Comparison of ENCODE assay signal across 22 mouse cellular contexts in genomic region chr19:55939090-55939489, GRCm38 (mm10).
DNase-seq lines count a peak whose midpoint lies in the region; ATAC-seq and TF ChIP-seq lines count a peak whose summit lies in the region.
"Had no signal": no experiment of that assay in that cellular context is flagged by ENCODE, and none has a peak within 500 bp of the region (broad histone marks: within the 10 kb centered on the region; RNA-seq: fewer than 3 reads in every experiment).

No protein-coding gene starts in this region.

- no peak overlapping the region; the same call in 1 of the 2 replicates for H3K27ac ChIP-seq in heart, embryonic 13.5 days (replicated peaks)
- peak overlapping the region; percentile 92 for H3K27ac ChIP-seq in MEL (ENCODE audit: control insufficient read depth, low read depth, low read length)
- peak overlapping the region; percentile 100 for H3K27ac ChIP-seq in liver, embryonic 13.5 days
- H3K27ac ChIP-seq: forebrain, embryonic 13.5 days; heart, adult 2 months; hindbrain, embryonic 14.5 days; kidney, postnatal 0 days had no signal

- TF ChIP-seq CTCF in MEL (IDR thresholded peaks at IDR 0.05 in 2 of 3, conservative IDR thresholded peaks at IDR 0.05 in 1 of 3; ENCODE audit: control insufficient read depth in 1 of 3, insufficient read depth in 1 of 3, low read depth in 2 of 3, low read length in 3 of 3, poor library complexity in 1 of 3, severe bottlenecking in 1 of 3), result no peak

- DNase-seq in heart, postnatal 10 days, result no peak
- peak; percentile 86 for DNase-seq in MEL (ENCODE audit: low read depth, low spot score)
- DNase-seq in c-Kit-positive CD71-positive TER-119-positive erythroid progenitor cells, embryonic 14.5 days (ENCODE audit: low spot score), result peak; percentile 71
- peak; percentile 39 for DNase-seq in liver, embryonic 13.5 days
- DNase-seq in gastrocnemius, postnatal 4 days (ENCODE audit: low spot score in 2 of 2), result no peak
- no peak for DNase-seq in right cerebral cortex, adult 2 months (ENCODE audit: low spot score in 2 of 2)
- DNase-seq in neural tube, embryonic 10.5 days (ENCODE audit: extremely low spot score, low spot score), result no peak
- DNase-seq: adrenal gland, adult 8-10 months; B cell, adult 2 months; cerebellum, adult 11-12 months; cerebellum, postnatal 14 days; embryo, embryonic 11 days; gastrocnemius, postnatal 10 days; heart, adult 2 months; heart, postnatal 36 days; kidney, adult 18-20 months; retina, postnatal 1 day; thymus, postnatal 4 days had no signal

- WGBS in heart, embryonic 13.5 days, result 71% methylated on average over 5 of the region's 5 CpGs
- WGBS in liver, embryonic 13.5 days (ENCODE audit: insufficient replicate concordance), result 31% methylated on average over 5 of the region's 5 CpGs

- no peak overlapping the region for H3K9ac ChIP-seq in heart, embryonic 13.5 days
- peak overlapping the region; percentile 53 for H3K9ac ChIP-seq in MEL (ENCODE audit: control insufficient read depth, low read depth, low read length, poor library complexity, severe bottlenecking)
- peak overlapping the region; percentile 76 for H3K9ac ChIP-seq in liver, embryonic 13.5 days
- H3K9ac ChIP-seq: forebrain, embryonic 13.5 days; hindbrain, embryonic 14.5 days had no signal

- H3K79me2 ChIP-seq in MEL (ENCODE audit: control insufficient read depth, insufficient read depth, low read length, poor library complexity), result no peaks in the 10 kb centered on the region

- intact Hi-C loops in heart, postnatal 10 days (cut with DNase I), result no loop called here

- TF ChIP-seq EP300 in MEL (IDR thresholded peaks at IDR 0.05; ENCODE audit: low read depth in 1 of 2, low read length in 2 of 2), result peak in 1 of 2 experiments; percentile 65; a peak in 1 of 4 replicates

- peaks cover 46% of the 10 kb centered on the region for H3K4me1 ChIP-seq in heart, embryonic 13.5 days
- peaks cover 14 to 20% of the 10 kb centered on the region in 2 experiments for H3K4me1 ChIP-seq in MEL (ENCODE audit: control insufficient read depth in 1 of 2, insufficient read depth in 2 of 2, low read length in 2 of 2)
- H3K4me1 ChIP-seq in liver, embryonic 13.5 days (replicated peaks), result peaks cover 86% of the 10 kb centered on the region

- ATAC-seq in heart, embryonic 13.5 days (ENCODE audit: extremely low read depth, insufficient number of reproducible peaks, low FRiP score, low TSS enrichment), result no peak
- peak; percentile 18 for ATAC-seq in liver, embryonic 13.5 days (ENCODE audit: low read depth)
- ATAC-seq: forebrain, embryonic 13.5 days had no signal

- H3K4me3 ChIP-seq in heart, embryonic 13.5 days, result no peak overlapping the region
- peak overlapping the region; percentile 39 to 54 for H3K4me3 ChIP-seq in MEL (ENCODE audit: control insufficient read depth in 1 of 2, insufficient read depth in 1 of 2, low read depth in 2 of 2, low read length in 2 of 2)
- peak overlapping the region; percentile 54 for H3K4me3 ChIP-seq in liver, embryonic 13.5 days (replicated peaks)
- H3K4me3 ChIP-seq: forebrain, embryonic 13.5 days; heart, adult 2 months had no signal

- peak overlapping the region; percentile 20; the same call in 1 of the 2 replicates for H3K4me2 ChIP-seq in heart, embryonic 13.5 days
- peak overlapping the region; percentile 73 for H3K4me2 ChIP-seq in liver, embryonic 13.5 days
- H3K4me2 ChIP-seq: forebrain, embryonic 13.5 days; hindbrain, embryonic 14.5 days had no signal

- no peak for TF ChIP-seq POLR2A in MEL (IDR thresholded peaks at IDR 0.05; ENCODE audit: control insufficient read depth in 1 of 2, insufficient read depth in 1 of 2, low read depth in 1 of 2, low read length in 2 of 2, poor library complexity in 1 of 2)

- H3K27me3 ChIP-seq in heart, embryonic 13.5 days (replicated peaks), result no peaks in the 10 kb centered on the region
- no peaks in the 10 kb centered on the region for H3K27me3 ChIP-seq in MEL (ENCODE audit: control insufficient read depth in 1 of 2, insufficient read depth in 2 of 2, low read length in 2 of 2)
- no peaks in the 10 kb centered on the region for H3K27me3 ChIP-seq in liver, embryonic 13.5 days

- TF ChIP-seq RAD21 in MEL (IDR thresholded peaks at IDR 0.05; ENCODE audit: low read depth, low read length), result no peak

- no peaks in the 10 kb centered on the region for H3K36me3 ChIP-seq in heart, embryonic 13.5 days
- peaks cover 0 to 19% of the 10 kb centered on the region in 2 experiments; a peak in 2 of 4 replicates for H3K36me3 ChIP-seq in MEL (ENCODE audit: control insufficient read depth in 1 of 2, insufficient read depth in 2 of 2, low read length in 2 of 2)
- H3K36me3 ChIP-seq in liver, embryonic 13.5 days, result peaks cover 5% of the 10 kb centered on the region; the same call in 1 of the 2 replicates

- H3K9me3 ChIP-seq in heart, embryonic 13.5 days, result no peaks in the 10 kb centered on the region
- H3K9me3 ChIP-seq in MEL (replicated peaks; ENCODE audit: insufficient read depth, low read length), result no peaks in the 10 kb centered on the region
- no peaks in the 10 kb centered on the region for H3K9me3 ChIP-seq in liver, embryonic 13.5 days (replicated peaks)
- H3K9me3 ChIP-seq: forebrain, embryonic 13.5 days had no signal

TF ChIP-seq in MEL, 35 proteins besides CTCF, POLR2A, EP300 and RAD21:
- TF ChIP-seq ETS1 (IDR thresholded peaks at IDR 0.05; ENCODE audit: low read depth, low read length) (peak; percentile 82), MAZ (IDR thresholded peaks at IDR 0.05; ENCODE audit: low read depth, low read length) (peak; percentile 16; the same call in 1 of the 2 replicates), SIN3A (IDR thresholded peaks at IDR 0.05; ENCODE audit: low read length) (0 out of 2 replicates have a peak, but pooled peaks have one; percentile 43), HCFC1 (IDR thresholded peaks at IDR 0.05; ENCODE audit: low read depth, low read length) (peak; percentile 61), BHLHE40 (IDR thresholded peaks at IDR 0.05; ENCODE audit: borderline replicate concordance, low read depth, low read length) (no peak), ZKSCAN1 (IDR thresholded peaks at IDR 0.05; ENCODE audit: low read depth, low read length) (no peak), RCOR1 (IDR thresholded peaks at IDR 0.05; ENCODE audit: low read depth, low read length) (peak; percentile 6; the same call in 1 of the 2 replicates), GATA1 (IDR thresholded peaks at IDR 0.05; ENCODE audit: low read depth, low read length) (peak; percentile 70), NELFE (IDR thresholded peaks at IDR 0.05; ENCODE audit: low read depth, low read length) (no peak), MAFK (IDR thresholded peaks at IDR 0.05; ENCODE audit: borderline replicate concordance, low read depth, low read length) (no peak), E2F4 (IDR thresholded peaks at IDR 0.05; ENCODE audit: borderline replicate concordance, low read depth, low read length) (no peak), TBP (IDR thresholded peaks at IDR 0.05; ENCODE audit: low read depth, low read length) (peak; percentile 69), ZC3H11A (IDR thresholded peaks at IDR 0.05; ENCODE audit: low read depth, low read length) (no peak), MXI1 (IDR thresholded peaks at IDR 0.05; ENCODE audit: low read depth, low read length) (no peak)

Comparison
In these comparisons a context has a peak if more than half of its experiments do, and no peak if none do; other contexts are left out.
1. DNase-seq: peak in MEL (single experiment), c-Kit-positive CD71-positive TER-119-positive erythroid progenitor cells, embryonic 14.5 days (single experiment) and liver, embryonic 13.5 days (single experiment); none in heart, postnatal 10 days (0 of 2), gastrocnemius, postnatal 4 days (0 of 2), right cerebral cortex, adult 2 months (0 of 2) and neural tube, embryonic 10.5 days (single experiment).